Mouse (Mus musculus): ENCODE measurements around the gene Rfc2. TPM values are rescaled to one million over a fixed set of nuclear protein-coding genes. Genes with fewer than 3 reads are reported as not detected.

The Rfc2 gene
- polyA plus RNA-seq (2014; fragmentation: Illumina TruSeq; extraction: RNeasy Lipid Tissue Mini Kit (QIAGEN cat#74804); ENCODE audit: low read depth, low replicate concordance) = 63.5 TPM

DNA sequence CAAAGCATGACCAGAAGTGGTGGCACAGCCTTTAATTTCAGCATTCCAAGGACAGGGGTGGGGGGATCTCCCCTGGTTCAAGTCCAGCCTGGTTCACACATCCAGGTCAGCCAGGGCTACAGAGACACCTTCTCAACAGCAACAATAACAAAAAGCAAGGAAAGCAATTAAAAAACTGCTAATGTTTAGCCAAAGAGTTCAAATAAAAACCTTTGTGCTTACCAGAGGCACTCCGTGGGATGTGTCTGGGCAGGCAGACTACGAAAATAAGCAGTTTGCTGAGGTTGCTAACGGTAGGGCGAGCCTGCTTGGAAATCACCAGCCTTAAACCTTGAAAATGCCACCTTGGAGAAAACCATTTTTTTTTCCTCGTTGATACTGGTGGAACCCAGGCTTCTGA, at the start of gene Rfc2:
Gene Rfc2 (plus strand): TSS at position 221 of the 400 bp plus-strand sequence.

DNA sequence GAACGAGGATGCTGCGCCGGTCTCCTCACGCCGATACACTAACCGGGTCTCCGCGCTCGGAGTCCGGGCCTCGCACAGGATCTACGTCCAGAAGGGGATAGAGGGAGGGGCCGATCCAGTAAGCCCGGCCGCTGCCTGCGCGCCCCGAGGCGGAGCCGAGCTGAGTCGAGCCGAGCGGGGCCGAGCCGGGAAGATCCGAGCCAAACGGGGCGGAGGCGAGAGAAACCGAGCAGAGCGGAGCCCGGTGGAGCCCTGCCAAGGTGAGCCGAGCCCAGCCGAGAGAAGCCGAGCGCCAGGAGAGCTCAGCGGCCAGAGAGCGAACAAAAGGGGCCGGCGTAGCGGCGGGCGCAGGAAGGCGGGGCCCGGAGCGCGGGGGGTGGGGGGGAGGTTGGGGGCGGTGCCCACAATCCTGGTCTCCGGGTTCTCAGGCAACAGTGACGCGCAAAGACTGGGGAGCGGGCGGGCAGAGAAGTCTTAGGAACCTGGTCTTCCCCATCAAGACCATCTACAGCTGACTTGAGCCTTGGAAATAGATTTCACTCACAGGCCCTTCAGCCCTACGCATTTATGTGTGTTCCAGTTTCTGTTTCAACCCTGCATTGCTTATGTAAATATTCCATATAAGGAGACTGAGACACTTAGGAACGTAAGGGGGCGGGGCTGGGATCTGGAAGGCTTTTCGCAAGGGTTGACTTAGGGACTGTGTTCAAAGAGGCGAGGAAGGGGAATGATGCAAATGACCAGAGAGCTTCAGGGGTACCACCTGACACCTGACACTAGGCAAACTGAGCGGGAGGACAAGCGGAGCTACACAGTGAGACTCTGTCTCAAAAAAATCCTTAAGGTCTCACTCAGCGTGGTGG, 28.8 kb upstream of the Rfc2 start, which contains the start of gene Clip2:
Gene Clip2 (minus strand): TSS at position 325 of the 863 bp plus-strand sequence.

GRCm38 (mm10) chr5:134560071-134560449, 21.1 kb upstream of the Rfc2 start, which contains the start of gene Syna:
TSS of gene Syna (minus strand) at chr5:134560171.

DNA sequence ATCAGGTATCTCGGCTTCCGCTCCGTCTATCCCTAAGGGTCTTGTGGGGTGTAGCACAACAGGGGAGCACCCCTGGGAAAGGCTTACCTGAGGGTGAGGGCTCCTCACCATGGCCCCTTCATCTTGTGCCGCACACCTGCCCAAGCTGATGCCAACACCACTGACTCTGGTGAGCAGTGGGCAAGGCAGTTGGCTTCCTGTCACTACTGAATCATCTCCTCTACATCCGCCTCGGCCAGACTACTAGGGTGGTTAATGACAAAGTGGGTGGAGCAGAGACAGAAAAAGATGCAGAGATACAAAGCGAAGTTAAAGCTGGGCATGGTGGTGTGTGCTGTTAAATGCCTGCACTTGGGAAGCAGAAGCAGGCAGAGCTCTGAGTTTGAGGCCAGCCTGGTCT, 33.6 kb downstream of the Rfc2 start, which contains the start of gene Lat2:
Gene Lat2 (minus strand): TSS at position 224 of the 400 bp plus-strand sequence.

GRCm38 (mm10) chr5:134639269-134639682, 58.1 kb downstream of the Rfc2 start, which contains the start of gene Eif4h:
TSS of gene Eif4h (minus strand) at chr5:134639490.

Other genes with a start within 250 kb of the Rfc2 start
- gene Gtf2ird1, start 124.7 kb upstream of the Rfc2 start, polyA plus RNA-seq (2014; fragmentation: Illumina TruSeq; extraction: RNeasy Lipid Tissue Mini Kit (QIAGEN cat#74804); ENCODE audit: low read depth, low replicate concordance) = 7.0 TPM
- 0.08 TPM for gene Clip2, start 28.9 kb upstream of the Rfc2 start, polyA plus RNA-seq (2014; fragmentation: Illumina TruSeq; extraction: RNeasy Lipid Tissue Mini Kit (QIAGEN cat#74804); ENCODE audit: low read depth, low replicate concordance)
- gene Syna, start 21.2 kb upstream of the Rfc2 start, polyA plus RNA-seq (2014; fragmentation: Illumina TruSeq; extraction: RNeasy Lipid Tissue Mini Kit (QIAGEN cat#74804); ENCODE audit: low read depth, low replicate concordance) = not detected
- 4.3 TPM for gene Lat2, start 33.7 kb downstream of the Rfc2 start, polyA plus RNA-seq (2014; fragmentation: Illumina TruSeq; extraction: RNeasy Lipid Tissue Mini Kit (QIAGEN cat#74804); ENCODE audit: low read depth, low replicate concordance)
- 140 TPM for gene Eif4h, start 58.1 kb downstream of the Rfc2 start, polyA plus RNA-seq (2014; fragmentation: Illumina TruSeq; extraction: RNeasy Lipid Tissue Mini Kit (QIAGEN cat#74804); ENCODE audit: low read depth, low replicate concordance)
- gene Limk1, start 107.2 kb downstream of the Rfc2 start, polyA plus RNA-seq (2014; fragmentation: Illumina TruSeq; extraction: RNeasy Lipid Tissue Mini Kit (QIAGEN cat#74804); ENCODE audit: low read depth, low replicate concordance) = 1.6 TPM
- 0.38 TPM for gene Eln, start 166.0 kb downstream of the Rfc2 start, polyA plus RNA-seq (2014; fragmentation: Illumina TruSeq; extraction: RNeasy Lipid Tissue Mini Kit (QIAGEN cat#74804); ENCODE audit: low read depth, low replicate concordance)